Mouse (Mus musculus): ENCODE data around the gene Abcc4.
A peak's percentile ranks its signal among the peaks of the same experiment; 100 is the strongest.

GRCm38 (mm10) chr14:118705808-118706731, at the start of gene Abcc4:
- TF ChIP-seq POLR2A (IDR thresholded peaks at IDR 0.05; ENCODE audit: borderline replicate concordance, extremely low read depth, low read depth, low read length), result 0 out of 2 replicates have a peak, but pooled peaks have one; percentile 4
- no peak for TF ChIP-seq CTCF (IDR thresholded peaks at IDR 0.05; ENCODE audit: insufficient read depth, low read length)

Data from lung, adult 2 months (tissue).